Mouse (Mus musculus) brain, embryonic 14.5 days (tissue): ENCODE data around the gene Ell.
A peak's percentile ranks its signal among the peaks of the same experiment; 100 is the strongest.

ENCODE experiments used
- CTCF ChIP-seq: fragments of 200-500 bp; IDR thresholded peaks from 2 replicates; pipeline ENCODE4 v1.5.1; 2012; ENCODE audit warnings: inconsistent platforms, mild to moderate bottlenecking, moderate library complexity, borderline replicate concordance; ENCODE audit not compliant: insufficient read depth, insufficient read length; ENCODE audit errors: extremely low read depth
- POLR2A ChIP-seq: fragments of 200-500 bp; IDR thresholded peaks from 2 replicates; pipeline ENCODE4 v1.6.1; 2012; ENCODE audit warnings: mild to moderate bottlenecking, inconsistent platforms, borderline replicate concordance; ENCODE audit not compliant: poor library complexity, insufficient read depth, insufficient read length, severe bottlenecking; ENCODE audit errors: extremely low read depth

GRCm38 (mm10) chr8:70510228-70510915 is 28.9 kb upstream of the Ell start, which contains the start of gene Uba52:
- peak; percentile 81 for TF ChIP-seq POLR2A
- no peak for TF ChIP-seq CTCF
